Mouse (Mus musculus) lung, embryonic 15.5 days (tissue): ENCODE measurements at regions not wholly inside any gene's neighbourhood (a gene's known extent, or its start where the extent isn't known, plus 50 kb on each side); places are given as distances from the start of the nearest gene placed in this dataset.

Source experiments
- ATAC-seq: fragments of 200-750 bp; cut with Nextera tagmentation; 2 replicates; pipeline ENCODE4 v1.8.0; 2017; ENCODE audit warnings: moderate number of reproducible peaks, borderline replicate concordance; ENCODE audit not compliant: low FRiP score, low TSS enrichment; ENCODE audit errors: extremely low read depth
- H3K27ac ChIP-seq: fragments of 300-500 bp; sonication (generic); 2 replicates; pipeline ENCODE4 v1.5.1; 2015; ENCODE audit warnings: moderate library complexity, mild to moderate bottlenecking, inconsistent platforms
- H3K27me3 ChIP-seq: fragments of 300-500 bp; sonication (generic); 2 replicates; pipeline ENCODE4 v1.6.1; 2015; ENCODE audit warnings: inconsistent platforms
- H3K36me3 ChIP-seq: fragments of 300-500 bp; sonication (generic); 2 replicates; pipeline ENCODE4 v1.6.1; 2015; ENCODE audit warnings: inconsistent platforms
- H3K4me1 ChIP-seq: fragments of 300-500 bp; sonication (generic); 2 replicates; pipeline ENCODE4 v1.6.1; 2015; ENCODE audit warnings: inconsistent platforms
- H3K4me2 ChIP-seq: fragments of 300-500 bp; sonication (generic); 2 replicates; pipeline ENCODE4 v1.6.1; 2015; ENCODE audit warnings: inconsistent platforms, mild to moderate bottlenecking, moderate library complexity
- H3K4me3 ChIP-seq: fragments of 300-500 bp; sonication (generic); 2 replicates; pipeline ENCODE4 v1.5.1; 2015; ENCODE audit warnings: mild to moderate bottlenecking, inconsistent platforms
- H3K9ac ChIP-seq: fragments of 300-500 bp; sonication (generic); 2 replicates; pipeline ENCODE4 v1.6.1; 2015; ENCODE audit warnings: inconsistent platforms
- H3K9me3 ChIP-seq: fragments of 300-500 bp; sonication (generic); 2 replicates; pipeline ENCODE4 v1.6.1; 2016; ENCODE audit warnings: inconsistent platforms
- WGBS: fragments of 180-500 bp; shearing (Covaris S2); methylation state at CpG from one replicate; pipeline ENCODE4 v1.1.7; 2015; 5-methylcytosine and 5-hydroxymethylcytosine counted together

DNA sequence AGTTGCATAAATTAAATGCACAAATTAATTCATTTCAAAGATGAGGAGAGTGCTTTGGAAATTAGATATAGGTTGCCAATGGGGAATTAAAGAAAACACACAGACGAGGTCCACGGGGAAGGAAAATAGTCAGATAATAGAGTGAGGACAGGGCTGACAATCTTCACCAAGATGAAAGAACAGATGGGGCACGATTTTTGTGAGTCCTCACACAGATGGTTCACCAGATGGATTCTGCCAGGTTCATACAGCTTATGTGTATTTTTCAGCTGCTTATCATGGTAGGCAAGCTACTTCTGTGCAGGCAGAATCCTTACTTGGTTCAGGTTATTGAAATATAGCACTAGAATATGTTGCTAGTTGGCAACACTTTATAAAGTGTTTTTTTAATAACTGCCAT lies 1585.4 kb upstream of the Igfbp7 start:
- no peak for ATAC-seq
- no peaks in the 10 kb centered on the region for H3K4me1 ChIP-seq
- no peak overlapping the region for H3K4me3 ChIP-seq
- no peak overlapping the region for H3K4me2 ChIP-seq
- H3K9me3 ChIP-seq = no peaks in the 10 kb centered on the region
- H3K36me3 ChIP-seq = no peaks in the 10 kb centered on the region
- H3K27me3 ChIP-seq = no peaks in the 10 kb centered on the region
- WGBS = 64% methylated on average over 3 of the region's 3 CpGs
- no peak overlapping the region for H3K9ac ChIP-seq
- H3K27ac ChIP-seq = no peak overlapping the region

DNA sequence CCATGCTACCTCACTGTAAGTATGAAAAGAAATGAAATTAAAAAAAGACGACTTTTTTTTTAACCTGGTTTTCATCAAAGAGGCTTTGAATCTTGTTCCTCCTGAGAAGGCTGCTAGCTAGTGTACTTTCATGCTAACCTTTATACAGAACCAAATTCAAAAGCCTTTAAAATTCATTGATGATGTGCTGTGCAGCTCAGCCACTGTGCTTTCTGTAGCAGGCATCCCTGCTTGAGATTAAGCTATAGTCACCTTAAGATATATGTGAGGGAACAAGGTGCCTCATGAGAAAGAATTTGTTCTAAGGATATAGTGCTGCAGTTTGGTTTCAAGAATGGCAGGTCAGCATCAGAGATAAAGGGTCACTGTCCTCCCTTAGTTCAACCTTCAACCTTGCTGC lies 1581.9 kb upstream of the Igfbp7 start:
- 70% methylated on average over 1 of the region's 1 CpGs for WGBS
- H3K27me3 ChIP-seq = no peaks in the 10 kb centered on the region
- no peak overlapping the region for H3K4me2 ChIP-seq
- no peaks in the 10 kb centered on the region for H3K36me3 ChIP-seq
- H3K4me3 ChIP-seq = no peak overlapping the region
- H3K9ac ChIP-seq = no peak overlapping the region
- H3K9me3 ChIP-seq = no peaks in the 10 kb centered on the region
- no peaks in the 10 kb centered on the region for H3K4me1 ChIP-seq
- no peak overlapping the region for H3K27ac ChIP-seq
- ATAC-seq = no peak

DNA sequence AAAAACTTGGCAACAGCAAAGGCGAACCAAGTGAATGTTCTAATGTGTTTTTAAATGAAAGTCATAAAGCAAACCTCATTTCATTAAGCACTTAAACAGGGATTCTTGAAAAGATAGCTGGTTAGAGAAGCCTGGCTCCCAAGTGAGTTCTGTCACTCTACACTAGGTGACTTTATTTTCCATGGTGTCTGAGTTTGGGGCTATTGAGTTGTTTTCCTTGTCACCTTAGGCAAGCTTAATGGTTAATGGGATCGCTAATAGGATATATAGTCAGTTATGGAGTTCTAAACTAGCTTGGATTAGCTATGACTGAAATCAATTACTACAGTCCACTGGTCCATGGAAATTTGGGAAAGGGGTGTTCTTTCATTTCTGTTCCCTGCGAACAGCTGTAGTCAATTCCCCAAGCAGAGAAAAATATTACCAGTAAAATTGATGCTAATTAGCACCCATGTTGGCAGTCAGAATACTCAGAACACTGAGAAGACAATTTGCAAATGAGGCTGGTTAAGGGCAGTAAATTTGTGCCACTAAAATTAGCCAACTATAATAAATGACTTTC lies 1568.7 kb upstream of the Igfbp7 start:
- no peaks in the 10 kb centered on the region for H3K27me3 ChIP-seq
- WGBS = 85% methylated on average over 3 of the region's 3 CpGs

DNA sequence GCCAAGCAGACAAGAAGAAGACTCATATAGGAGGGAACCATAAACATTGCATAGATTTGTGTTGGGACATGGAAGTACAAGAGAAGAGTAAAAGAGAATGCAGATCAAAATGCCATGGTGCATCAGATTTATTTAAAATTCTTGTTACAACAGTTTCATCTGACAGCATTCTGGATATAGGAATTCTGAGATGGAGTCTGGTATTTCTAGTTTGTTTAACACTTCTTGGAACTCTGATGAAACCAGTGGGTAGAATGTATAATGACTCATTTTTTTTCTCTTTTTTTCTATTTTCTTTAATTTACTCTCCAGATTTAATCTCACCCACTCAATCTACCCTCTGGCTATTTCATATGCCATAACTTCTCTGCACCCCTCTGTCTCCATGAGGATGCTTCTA lies 1537.9 kb upstream of the Igfbp7 start:
- H3K4me2 ChIP-seq = no peak overlapping the region
- H3K4me1 ChIP-seq = no peaks in the 10 kb centered on the region
- no peak for ATAC-seq
- H3K27ac ChIP-seq = no peak overlapping the region
- H3K27me3 ChIP-seq = no peaks in the 10 kb centered on the region
- no peak overlapping the region for H3K9ac ChIP-seq
- no peak overlapping the region for H3K4me3 ChIP-seq
- H3K36me3 ChIP-seq = no peaks in the 10 kb centered on the region
- no peaks in the 10 kb centered on the region for H3K9me3 ChIP-seq

More for the DNA sequence above, 1568.7 kb upstream of the Igfbp7 start:
- Histone ChIP-seq H3K27ac (no peak overlapping the region), H3K4me2 (no peak overlapping the region), H3K36me3 (no peaks in the 10 kb centered on the region), H3K9ac (no peak overlapping the region), H3K9me3 (no peaks in the 10 kb centered on the region), H3K4me1 (no peaks in the 10 kb centered on the region), H3K4me3 (no peak overlapping the region)
- ATAC-seq = no peak

DNA sequence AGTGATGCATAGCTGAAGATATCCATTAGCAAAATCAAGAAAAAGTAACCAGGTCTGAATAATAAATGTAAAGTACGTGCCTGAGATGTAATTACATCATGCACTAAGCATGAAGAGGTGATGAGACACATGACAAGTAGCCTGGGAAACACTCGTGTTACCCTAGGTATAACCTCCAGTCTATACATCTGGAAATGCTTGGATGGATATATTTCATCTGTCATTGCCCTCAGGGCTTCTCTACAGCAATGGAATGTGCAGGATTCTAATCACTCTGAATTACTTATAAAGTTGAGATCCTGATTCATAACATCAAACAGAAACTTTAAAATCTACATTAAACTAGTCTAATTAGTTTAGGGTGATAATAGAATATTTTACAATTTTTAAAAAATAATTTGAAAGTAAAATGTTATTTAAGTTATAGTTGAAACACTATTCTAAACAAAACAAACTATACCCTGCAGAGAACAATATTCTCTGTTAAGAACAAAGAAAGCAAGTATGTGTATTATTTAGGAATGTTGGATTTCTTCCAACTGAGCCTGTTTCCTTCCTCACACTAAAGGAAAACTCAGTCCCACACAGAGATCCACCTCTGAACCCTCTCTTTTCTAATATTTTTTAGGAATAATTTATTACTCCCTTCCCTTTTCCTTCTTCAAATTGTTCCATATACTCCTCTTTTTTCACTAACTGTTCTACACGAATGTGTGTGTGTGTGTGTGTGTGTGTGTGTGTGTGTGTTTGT lies 1514.2 kb upstream of the Igfbp7 start:
- Histone ChIP-seq H3K36me3 (no peaks in the 10 kb centered on the region), H3K4me3 (no peak overlapping the region), H3K9me3 (no peaks in the 10 kb centered on the region), H3K27ac (no peak overlapping the region), H3K4me1 (no peaks in the 10 kb centered on the region), H3K4me2 (no peak overlapping the region), H3K9ac (no peak overlapping the region), H3K27me3 (no peaks in the 10 kb centered on the region)
- 32% methylated on average over 3 of the region's 3 CpGs for WGBS
- no peak for ATAC-seq

DNA sequence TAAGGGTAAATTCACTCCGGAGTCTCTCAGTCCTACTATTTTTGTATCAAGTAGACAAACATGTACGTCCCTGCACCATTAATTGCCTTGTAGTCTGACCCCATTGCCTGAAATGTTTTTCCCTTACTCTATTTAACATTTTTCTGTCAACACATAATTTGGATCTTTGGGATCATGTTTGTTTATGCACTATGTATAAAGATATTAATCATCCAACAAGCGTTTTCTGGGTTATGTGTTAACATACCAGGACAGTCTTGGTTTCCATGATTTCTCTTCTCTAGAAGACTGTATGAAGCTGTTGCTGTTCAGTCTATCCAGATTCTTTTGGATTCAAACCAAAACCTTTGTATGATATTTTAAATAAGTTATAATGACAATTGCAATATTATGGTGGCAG lies 1492.3 kb upstream of the Igfbp7 start:
- no peaks in the 10 kb centered on the region for H3K36me3 ChIP-seq
- H3K9me3 ChIP-seq = no peaks in the 10 kb centered on the region
- H3K4me3 ChIP-seq = no peak overlapping the region
- no peak overlapping the region for H3K27ac ChIP-seq
- ATAC-seq = peak; percentile 19; the same call in 1 of the 2 replicates
- WGBS = 36% methylated on average over 3 of the region's 3 CpGs
- no peak overlapping the region for H3K4me2 ChIP-seq
- H3K27me3 ChIP-seq = no peaks in the 10 kb centered on the region
- H3K9ac ChIP-seq = no peak overlapping the region
- H3K4me1 ChIP-seq = no peaks in the 10 kb centered on the region

DNA sequence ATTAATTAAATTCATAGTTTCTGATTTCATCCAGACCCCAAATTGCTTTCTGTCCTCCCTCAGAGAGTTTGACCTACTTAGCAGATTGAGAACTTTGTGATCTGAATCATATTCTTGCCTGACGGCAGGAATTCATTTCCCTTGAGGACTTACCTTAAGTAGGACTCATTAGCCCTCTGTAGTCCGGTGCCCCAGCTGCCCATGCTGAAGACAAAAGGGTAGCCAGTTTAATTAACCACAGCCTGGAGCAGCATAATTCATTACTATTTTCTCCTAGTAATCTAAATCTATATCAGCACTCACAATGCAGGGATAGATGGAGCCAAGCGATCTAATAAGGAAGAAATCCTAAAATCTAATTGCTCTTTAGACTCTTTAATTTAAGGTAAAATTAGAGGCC lies 1470.9 kb upstream of the Igfbp7 start:
- 78% methylated on average over 3 of the region's 3 CpGs for WGBS
- Histone ChIP-seq H3K4me3 (no peak overlapping the region), H3K9me3 (no peaks in the 10 kb centered on the region), H3K27ac (no peak overlapping the region), H3K27me3 (no peaks in the 10 kb centered on the region), H3K4me2 (no peak overlapping the region), H3K4me1 (no peaks in the 10 kb centered on the region), H3K9ac (no peak overlapping the region), H3K36me3 (no peaks in the 10 kb centered on the region)
- ATAC-seq = no peak

DNA sequence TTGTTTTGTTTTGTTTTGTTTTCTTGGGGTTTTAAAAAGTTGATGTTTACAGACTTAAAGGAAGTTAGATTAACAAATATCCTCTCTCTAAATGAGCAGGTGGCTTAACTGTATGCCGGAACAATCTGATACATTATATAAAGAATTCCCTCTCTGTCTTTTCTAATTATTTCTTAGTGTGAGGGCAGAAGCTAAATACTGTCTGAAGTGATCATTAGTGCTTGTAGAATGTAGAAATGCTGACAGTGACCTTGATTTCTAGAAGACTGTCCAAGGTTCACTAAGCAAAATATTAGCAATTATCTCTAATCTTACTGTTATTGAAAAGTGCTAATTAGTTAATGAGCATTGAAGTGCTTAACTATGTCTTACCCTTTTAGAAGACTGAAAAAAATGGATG lies 1437.3 kb upstream of the Igfbp7 start:
- Histone ChIP-seq H3K27me3 (no peaks in the 10 kb centered on the region), H3K4me3 (no peak overlapping the region), H3K27ac (no peak overlapping the region), H3K4me1 (no peaks in the 10 kb centered on the region), H3K9me3 (no peaks in the 10 kb centered on the region), H3K4me2 (no peak overlapping the region), H3K9ac (no peak overlapping the region), H3K36me3 (no peaks in the 10 kb centered on the region)
- 93% methylated on average over 1 of the region's 1 CpGs for WGBS
- no peak for ATAC-seq

DNA sequence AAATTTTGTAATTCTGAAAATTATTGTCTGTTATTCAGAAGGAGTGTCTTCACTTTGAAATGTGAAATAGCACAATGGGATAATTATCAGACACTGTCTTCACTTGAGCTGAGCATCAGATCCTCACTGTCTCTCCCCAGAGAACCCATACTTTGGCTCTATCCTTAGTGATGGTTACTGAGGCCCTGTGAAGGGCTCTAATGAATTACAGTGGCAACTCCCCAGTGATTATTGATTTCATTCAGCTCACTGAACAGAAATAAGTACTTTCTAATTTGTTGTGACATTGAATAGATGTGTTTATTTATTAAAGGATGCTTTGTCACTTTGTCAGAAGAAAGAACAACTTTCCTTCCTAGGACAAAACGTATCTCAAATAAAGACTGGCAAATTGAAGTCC lies 1389.5 kb upstream of the Igfbp7 start:
- no peak overlapping the region for H3K9ac ChIP-seq
- no peaks in the 10 kb centered on the region for H3K9me3 ChIP-seq
- no peak overlapping the region for H3K27ac ChIP-seq
- WGBS = 79% methylated on average over 1 of the region's 1 CpGs
- no peak for ATAC-seq
- no peaks in the 10 kb centered on the region for H3K27me3 ChIP-seq
- H3K4me2 ChIP-seq = no peak overlapping the region
- H3K4me3 ChIP-seq = no peak overlapping the region
- H3K36me3 ChIP-seq = no peaks in the 10 kb centered on the region
- no peaks in the 10 kb centered on the region for H3K4me1 ChIP-seq
